In genomic region chr1:138247699-138248483, GRCm38 (mm10) we compare ENCODE assay signal across 16 mouse cellular contexts. TPM values are rescaled to one million over a fixed set of nuclear protein-coding genes. Genes with fewer than 3 reads are reported as not detected.
DNase-seq lines count a peak whose midpoint lies in the region; ATAC-seq and TF ChIP-seq lines count a peak whose summit lies in the region.
"Had no signal": no experiment of that assay in that cellular context is flagged by ENCODE, and none has a peak within 500 bp of the region (broad histone marks: within the 10 kb centered on the region; RNA-seq: fewer than 3 reads in every experiment).

No protein-coding gene starts in this region.

- no peaks in the 10 kb centered on the region for H3K36me3 ChIP-seq in thymus, adult 2 months (ENCODE audit: control insufficient read depth, insufficient read depth, low read length)
- H3K36me3 ChIP-seq in midbrain, embryonic 13.5 days = no peaks in the 10 kb centered on the region
- H3K36me3 ChIP-seq in kidney, adult 2 months (ENCODE audit: control insufficient read depth, insufficient read depth, low read length) = no peaks in the 10 kb centered on the region
- H3K36me3 ChIP-seq: embryonic facial prominence, embryonic 15.5 days; G1E; heart, embryonic 13.5 days had no signal

- H3K9me3 ChIP-seq in midbrain, embryonic 13.5 days = no peaks in the 10 kb centered on the region
- H3K9me3 ChIP-seq: embryonic facial prominence, embryonic 15.5 days had no signal

- DNase-seq in thymus, postnatal 14 days = peak; percentile 41
- no peak for DNase-seq in thymus, adult 2 months
- DNase-seq in hindlimb bud, embryonic 11.5 days (ENCODE audit: extremely low spot score, low read depth, low spot score) = peak; percentile 87
- DNase-seq in natural killer cell, adult 2 months (ENCODE audit: low spot score in 2 of 2) = peak; percentile 27 to 49
- DNase-seq in kidney, adult 2 months = no peak
- no peak for DNase-seq in layer of hippocampus, adult 8-10 months (ENCODE audit: low spot score in 2 of 2)
- DNase-seq: adrenal gland, adult 2 months; lung, embryonic 14.5 days had no signal

- no peak overlapping the region for H3K9ac ChIP-seq in midbrain, embryonic 13.5 days (replicated peaks)
- H3K9ac ChIP-seq: embryonic facial prominence, embryonic 15.5 days; heart, embryonic 13.5 days; lung, embryonic 14.5 days had no signal

- TF ChIP-seq POLR2A in thymus, adult 2 months (IDR thresholded peaks at IDR 0.05; ENCODE audit: control insufficient read depth, extremely low read depth, insufficient read depth, low read length, poor library complexity) = no peak
- TF ChIP-seq POLR2A in kidney, adult 2 months (IDR thresholded peaks at IDR 0.05; ENCODE audit: low read depth, low read length) = no peak

- H3K4me1 ChIP-seq in thymus, adult 2 months (replicated peaks; ENCODE audit: control insufficient read depth, insufficient read depth, low read length) = peaks cover 21% of the 10 kb centered on the region
- 0 out of 2 replicates have a peak, but pooled peaks cover 4% of the 10 kb centered on the region for H3K4me1 ChIP-seq in midbrain, embryonic 13.5 days (replicated peaks)
- H3K4me1 ChIP-seq in kidney, adult 2 months (ENCODE audit: control insufficient read depth, insufficient read depth, low read length) = peaks cover 3% of the 10 kb centered on the region; the same call in 1 of the 2 replicates

- 76% methylated on average over 8 of the region's 8 CpGs for WGBS in thymus, adult 2 months
- 91% methylated on average over 8 of the region's 8 CpGs for WGBS in midbrain, embryonic 13.5 days
- 87% methylated on average over 8 of the region's 8 CpGs for WGBS in kidney, adult 2 months

- TF ChIP-seq CTCF in thymus, adult 2 months (IDR thresholded peaks at IDR 0.05; ENCODE audit: borderline replicate concordance, control insufficient read depth, extremely low read depth, insufficient read depth, low read length, poor library complexity) = no peak
- TF ChIP-seq CTCF in kidney, adult 2 months (conservative IDR thresholded peaks at IDR 0.05; ENCODE audit: insufficient read depth, insufficient read length, low read depth, low read length) = no peak

- no peak overlapping the region for H3K4me2 ChIP-seq in midbrain, embryonic 13.5 days (replicated peaks)
- H3K4me2 ChIP-seq: embryonic facial prominence, embryonic 15.5 days; heart, embryonic 13.5 days; lung, embryonic 14.5 days had no signal

- peak; percentile 89 for ATAC-seq in activated CD4-positive, CD25-positive, alpha-beta regulatory T cell, adult 4 months
- no peak for ATAC-seq in midbrain, embryonic 13.5 days
- ATAC-seq: hindbrain, postnatal 0 days; midbrain, embryonic 16.5 days had no signal

- H3K27me3 ChIP-seq in thymus, adult 2 months (ENCODE audit: control insufficient read depth, insufficient read depth, low read length) = no peaks in the 10 kb centered on the region
- H3K27me3 ChIP-seq in midbrain, embryonic 13.5 days = no peaks in the 10 kb centered on the region
- H3K27me3 ChIP-seq in kidney, adult 2 months (replicated peaks; ENCODE audit: control insufficient read depth, insufficient read depth, low read length) = no peaks in the 10 kb centered on the region
- H3K27me3 ChIP-seq: embryonic facial prominence, embryonic 15.5 days; heart, embryonic 13.5 days had no signal

- H3K4me3 ChIP-seq in thymus, adult 2 months (ENCODE audit: control insufficient read depth, insufficient read depth, low read length) = no peak overlapping the region
- H3K4me3 ChIP-seq in midbrain, embryonic 13.5 days (replicated peaks) = no peak overlapping the region
- no peak overlapping the region for H3K4me3 ChIP-seq in kidney, adult 2 months (ENCODE audit: insufficient read depth, low read depth, low read length)
- H3K4me3 ChIP-seq: embryonic facial prominence, embryonic 15.5 days; heart, embryonic 13.5 days; left cerebral cortex, adult 2 months had no signal

- H3K27ac ChIP-seq in thymus, adult 2 months (ENCODE audit: control insufficient read depth, insufficient read depth, low read length) = no peak overlapping the region
- H3K27ac ChIP-seq in midbrain, embryonic 13.5 days = no peak overlapping the region
- H3K27ac ChIP-seq in kidney, adult 2 months (ENCODE audit: insufficient read depth, low read depth, low read length) = no peak overlapping the region
- H3K27ac ChIP-seq: embryonic facial prominence, embryonic 15.5 days; heart, embryonic 13.5 days; hindbrain, postnatal 0 days; left cerebral cortex, adult 2 months had no signal

RNA-seq across cellular contexts. Expression of gene Atp6v1g3, which starts 25.6 kb away (rescaled TPM):
- 0.07 TPM in 1 of 2 replicates, not detected in the other for polyA plus RNA-seq in thymus, adult 2 months (2012; rRNA removed)
- polyA plus RNA-seq in activated CD4-positive, CD25-positive, alpha-beta regulatory T cell, adult 4 months (2017; shearing (Covaris generic)) = under 1 TPM in 1 of 2 experiments, not detected in 1; 0.63 TPM
- not detected in 2 replicates for polyA plus RNA-seq in midbrain, embryonic 13.5 days (2015; fragmentation: Nextera tagmentation; extraction: Ambion mirVana)
- polyA plus RNA-seq in kidney, adult 2 months (2012; rRNA removed) = 7.1 and 13.4 TPM in 2 replicates
- not detected for total RNA-seq in layer of hippocampus, adult 8-10 months (2022)
- total RNA-seq: adrenal gland, adult 2 months; G1E; hindbrain, postnatal 0 days; left cerebral cortex, adult 2 months had no signal
- polyA plus RNA-seq: adrenal gland, adult 2 months; G1E; heart, embryonic 13.5 days; hindbrain, postnatal 0 days; lung, embryonic 14.5 days; midbrain, embryonic 16.5 days had no signal

Comparison
In these comparisons a context has a peak if more than half of its experiments do, and no peak if none do; other contexts are left out.
1. DNase-seq: peak in thymus, postnatal 14 days (single experiment), hindlimb bud, embryonic 11.5 days (single experiment) and natural killer cell, adult 2 months (2 of 2); none in thymus, adult 2 months (single experiment), kidney, adult 2 months (single experiment) and layer of hippocampus, adult 8-10 months (0 of 2).